Mouse (Mus musculus): ENCODE data around the gene Gm49373. TPM values are rescaled to one million over a fixed set of nuclear protein-coding genes. Genes with fewer than 3 reads are reported as not detected.

Gm49373 gene
- polyA plus RNA-seq, 1 experiment from 2014 or later = 1.0 TPM

DNA sequence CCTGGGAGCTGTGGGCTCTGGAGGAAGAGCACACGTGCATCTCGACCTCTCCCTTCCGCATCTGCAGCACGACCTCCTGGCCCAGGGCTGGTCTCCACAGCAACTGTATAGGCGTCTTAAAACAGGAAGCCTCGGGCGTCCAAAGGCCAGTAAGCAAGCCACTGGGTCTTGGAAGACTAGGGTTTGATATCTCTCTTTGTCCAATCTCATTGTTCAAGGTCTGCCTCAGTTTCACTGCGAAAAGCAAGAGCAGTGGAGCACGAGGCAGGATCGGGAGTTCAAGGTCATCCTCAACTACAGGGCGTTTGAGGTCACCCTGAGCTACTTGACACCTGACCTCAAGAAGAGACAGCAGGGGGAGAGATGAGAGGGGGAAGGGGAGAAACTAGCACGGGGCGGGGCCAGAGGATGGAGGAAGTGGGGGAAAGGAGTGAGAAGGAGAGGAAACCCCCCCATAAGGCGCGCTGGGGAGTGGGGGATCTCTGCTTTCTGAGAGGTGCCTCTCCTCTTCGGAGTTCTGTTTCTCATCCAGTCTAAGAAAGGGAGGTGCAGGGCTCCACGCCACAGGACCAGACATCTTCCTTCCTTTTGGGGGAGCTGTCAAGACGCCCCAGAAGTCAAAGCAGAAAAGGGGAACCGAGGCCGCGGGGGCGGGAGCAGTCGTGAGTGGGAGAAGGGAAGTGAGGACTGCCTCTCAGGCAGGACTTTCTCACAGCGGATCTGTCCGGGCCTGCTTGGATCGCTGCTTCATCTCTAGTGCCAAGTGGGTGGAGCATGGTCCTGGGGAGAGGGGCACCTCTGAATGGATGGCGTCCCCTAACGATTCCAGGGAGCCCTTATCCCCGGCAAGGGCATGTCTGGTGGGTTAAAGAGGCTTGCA is 58.0 kb downstream of the Gm49373 start:
- WGBS = 3% methylated on average over 28 of the region's 29 CpGs
- Histone ChIP-seq H3K4me3 (replicated peaks) (peak overlapping the region; percentile 49), H3K4me1 (peaks cover 26% of the 10 kb centered on the region), H3K36me3 (no peaks in the 10 kb centered on the region), H3K4me2 (replicated peaks) (peak overlapping the region; percentile 75), H3K9me3 (replicated peaks) (no peaks in the 10 kb centered on the region), H3K27ac (replicated peaks) (peak overlapping the region; percentile 48), H3K9ac (peak overlapping the region; percentile 37; the same call in 1 of the 2 replicates), H3K27me3 (peaks cover 35% of the 10 kb centered on the region)
- ATAC-seq (ENCODE audit: insufficient number of reproducible peaks, low FRiP score, low TSS enrichment, low read depth) = peak; percentile 53; the same call in 1 of the 2 replicates

MicroRNA genes within 50 kb of the gene (microRNA counts, 519-probe panel; counts per million panel counts)
- microRNA mmu-miR-1900 = 2,758 counts per million, percentile 65 among the panel's probes with 10 or more counts

Small RNA genes lying within 50 kb of the gene (microRNA-seq; reads per million reads assigned to microRNA genes)
- gene Mir1900 (ENCODE audit: borderline number of aligned reads) = not detected
- 1.2 reads per million for gene Mir7082 (ENCODE audit: borderline number of aligned reads)

Other genes with a start within 250 kb of the Gm49373 start
- 16.5 and 18.4 TPM in 2 replicates for gene A230050P20Rik, start 204.5 kb downstream of the Gm49373 start, polyA plus RNA-seq (2015; fragmentation: Nextera tagmentation; extraction: Ambion mirVana)
- gene Angptl6, start 193.4 kb downstream of the Gm49373 start, polyA plus RNA-seq (2015; fragmentation: Nextera tagmentation; extraction: Ambion mirVana) = 5.0 and 5.4 TPM in 2 replicates
- 83.2 and 89.9 TPM in 2 replicates for gene Ppan, start 184.9 kb downstream of the Gm49373 start, polyA plus RNA-seq (2015; fragmentation: Nextera tagmentation; extraction: Ambion mirVana)
- 305 and 312 TPM in 2 replicates for gene Eif3g, start 174.5 kb downstream of the Gm49373 start, polyA plus RNA-seq (2015; fragmentation: Nextera tagmentation; extraction: Ambion mirVana)
- 77.2 and 78.4 TPM in 2 replicates for gene Dnmt1, start 113.2 kb downstream of the Gm49373 start, polyA plus RNA-seq (2015; fragmentation: Nextera tagmentation; extraction: Ambion mirVana)
- gene S1pr2, start 96.3 kb downstream of the Gm49373 start, polyA plus RNA-seq (2015; fragmentation: Nextera tagmentation; extraction: Ambion mirVana) = 61.8 and 68.5 TPM in 2 replicates
- gene Mrpl4, start 70.4 kb downstream of the Gm49373 start, polyA plus RNA-seq (2015; fragmentation: Nextera tagmentation; extraction: Ambion mirVana) = 122 and 126 TPM in 2 replicates
- 20.7 and 21.7 TPM in 2 replicates for gene Icam1, start 57.1 kb downstream of the Gm49373 start, polyA plus RNA-seq (2015; fragmentation: Nextera tagmentation; extraction: Ambion mirVana)
- 0.59 and 1.0 TPM in 2 replicates for gene Icam4, start 43.7 kb downstream of the Gm49373 start, polyA plus RNA-seq (2015; fragmentation: Nextera tagmentation; extraction: Ambion mirVana)
- gene Icam5, start 41.0 kb downstream of the Gm49373 start, polyA plus RNA-seq (2015; fragmentation: Nextera tagmentation; extraction: Ambion mirVana) = 0.20 TPM in 2 replicates
- 0.39 and 1.5 TPM in 2 replicates for gene Zglp1, start 6.0 kb downstream of the Gm49373 start, polyA plus RNA-seq (2015; fragmentation: Nextera tagmentation; extraction: Ambion mirVana)
- 61.0 and 65.4 TPM in 2 replicates for gene Fdx1l, start 518 bp upstream of the Gm49373 start, polyA plus RNA-seq (2015; fragmentation: Nextera tagmentation; extraction: Ambion mirVana)
- gene Gm38431, start 18.9 kb upstream of the Gm49373 start, polyA plus RNA-seq (2015; fragmentation: Nextera tagmentation; extraction: Ambion mirVana) = 1.6 and 2.9 TPM in 2 replicates
- gene Raver1, start 18.9 kb upstream of the Gm49373 start, polyA plus RNA-seq (2015; fragmentation: Nextera tagmentation; extraction: Ambion mirVana) = 55.4 and 65.8 TPM in 2 replicates
- gene Tyk2, start 58.1 kb upstream of the Gm49373 start, polyA plus RNA-seq (2015; fragmentation: Nextera tagmentation; extraction: Ambion mirVana) = 13.9 and 16.0 TPM in 2 replicates
- 296 and 300 TPM in 2 replicates for gene Cdc37, start 76.9 kb upstream of the Gm49373 start, polyA plus RNA-seq (2015; fragmentation: Nextera tagmentation; extraction: Ambion mirVana)
- gene Pde4a, start 92.6 kb upstream of the Gm49373 start, polyA plus RNA-seq (2015; fragmentation: Nextera tagmentation; extraction: Ambion mirVana) = 7.5 and 9.4 TPM in 2 replicates
- gene Keap1, start 166.3 kb upstream of the Gm49373 start, polyA plus RNA-seq (2015; fragmentation: Nextera tagmentation; extraction: Ambion mirVana) = 73.2 and 76.4 TPM in 2 replicates
- 4.5 and 5.0 TPM in 2 replicates for gene S1pr5, start 175.3 kb upstream of the Gm49373 start, polyA plus RNA-seq (2015; fragmentation: Nextera tagmentation; extraction: Ambion mirVana)
- 40.5 and 44.8 TPM in 2 replicates for gene Atg4d, start 192.2 kb upstream of the Gm49373 start, polyA plus RNA-seq (2015; fragmentation: Nextera tagmentation; extraction: Ambion mirVana)
- gene Kri1, start 214.9 kb upstream of the Gm49373 start, polyA plus RNA-seq (2015; fragmentation: Nextera tagmentation; extraction: Ambion mirVana) = 18.2 and 19.0 TPM in 2 replicates
- gene Cdkn2d, start 218.3 kb upstream of the Gm49373 start, polyA plus RNA-seq (2015; fragmentation: Nextera tagmentation; extraction: Ambion mirVana) = 57.8 and 63.0 TPM in 2 replicates
- 38.1 and 46.9 TPM in 2 replicates for gene Ap1m2, start 239.2 kb upstream of the Gm49373 start, polyA plus RNA-seq (2015; fragmentation: Nextera tagmentation; extraction: Ambion mirVana)
- gene Slc44a2, start 247.6 kb upstream of the Gm49373 start, polyA plus RNA-seq (2015; fragmentation: Nextera tagmentation; extraction: Ambion mirVana) = 133 and 143 TPM in 2 replicates

All from embryonic facial prominence, embryonic 15.5 days (tissue).